Mouse (Mus musculus): ENCODE measurements around the gene Sema4c. TPM values are rescaled to one million over a fixed set of nuclear protein-coding genes. Genes with fewer than 3 reads are reported as not detected.
"Not testable (repeated sequence)": the region's sequence is repeated elsewhere in the genome, so short reads cannot be mapped to it uniquely, and the experiment has no call there.

Sema4c gene
- polyA plus RNA-seq, 1 experiment from 2014 or later = 35.3 TPM

- ATAC-seq (ENCODE audit: insufficient number of reproducible peaks, insufficient read depth, low FRiP score, low TSS enrichment, low read depth) = no peak
- H3K9ac ChIP-seq (replicated peaks) = 0 out of 2 replicates have a peak overlapping the region, but pooled peaks have one; percentile 31
- H3K36me3 ChIP-seq = peaks cover 47% of the 10 kb centered on the region
- H3K9me3 ChIP-seq = no peaks in the 10 kb centered on the region
- H3K4me1 ChIP-seq (replicated peaks) = peaks cover 47% of the 10 kb centered on the region
- H3K4me2 ChIP-seq = no peak overlapping the region
- no peaks in the 10 kb centered on the region for H3K27me3 ChIP-seq
- WGBS = 76% methylated on average over 2 of the region's 2 CpGs
- no peak overlapping the region for H3K27ac ChIP-seq
- H3K4me3 ChIP-seq (replicated peaks) = no peak overlapping the region
These were observed 12.8 kb downstream of the Sema4c start for GRCm38 (mm10) chr1:36545382-36545781.

GRCm38 (mm10) chr1:36542925-36543324 is 15.2 kb downstream of the Sema4c start:
- H3K4me2 ChIP-seq = no peak overlapping the region
- WGBS = 94% methylated on average over 9 of the region's 9 CpGs

GRCm38 (mm10) chr1:36541844-36542243 is 16.3 kb downstream of the Sema4c start:
- Histone ChIP-seq H3K9me3 (no peaks in the 10 kb centered on the region), H3K36me3 (peaks cover 49% of the 10 kb centered on the region), H3K27ac (no peak overlapping the region), H3K4me1 (replicated peaks) (peaks cover 16% of the 10 kb centered on the region), H3K27me3 (no peaks in the 10 kb centered on the region), H3K4me3 (replicated peaks) (no peak overlapping the region), H3K9ac (replicated peaks) (no peak overlapping the region), H3K4me2 (no peak overlapping the region)
- WGBS = 94% methylated on average over 16 of the region's 16 CpGs
- no peak for ATAC-seq (ENCODE audit: insufficient number of reproducible peaks, insufficient read depth, low FRiP score, low TSS enrichment, low read depth)

More at GRCm38 (mm10) chr1:36542925-36543324, 15.2 kb downstream of the Sema4c start:
- ATAC-seq (ENCODE audit: insufficient number of reproducible peaks, insufficient read depth, low FRiP score, low TSS enrichment, low read depth) = no peak
- Histone ChIP-seq H3K4me3 (replicated peaks) (no peak overlapping the region), H3K36me3 (peaks cover 49% of the 10 kb centered on the region), H3K9ac (replicated peaks) (no peak overlapping the region), H3K9me3 (no peaks in the 10 kb centered on the region), H3K27ac (no peak overlapping the region), H3K4me1 (replicated peaks) (peaks cover 22% of the 10 kb centered on the region), H3K27me3 (no peaks in the 10 kb centered on the region)

- peaks cover 8% of the 10 kb centered on the region for H3K4me1 ChIP-seq (replicated peaks)
- H3K9ac ChIP-seq (replicated peaks) = no peak overlapping the region
- H3K36me3 ChIP-seq = peaks cover 54% of the 10 kb centered on the region
- H3K27ac ChIP-seq = no peak overlapping the region
- 95% methylated on average over 12 of the region's 12 CpGs for WGBS
- H3K9me3 ChIP-seq = no peaks in the 10 kb centered on the region
- H3K27me3 ChIP-seq = no peaks in the 10 kb centered on the region
- no peak overlapping the region for H3K4me2 ChIP-seq
- no peak overlapping the region for H3K4me3 ChIP-seq (replicated peaks)
- ATAC-seq (ENCODE audit: insufficient number of reproducible peaks, insufficient read depth, low FRiP score, low TSS enrichment, low read depth) = no peak
These were observed 17.3 kb downstream of the Sema4c start for GRCm38 (mm10) chr1:36540807-36541206.

- no peak for ATAC-seq (ENCODE audit: insufficient number of reproducible peaks, insufficient read depth, low FRiP score, low TSS enrichment, low read depth)
These were observed 18.0 kb downstream of the Sema4c start for GRCm38 (mm10) chr1:36540132-36540531.

GRCm38 (mm10) chr1:36539186-36539585 is 19.0 kb downstream of the Sema4c start, which contains the start of gene Gm42417:
TSS of gene Gm42417 (minus strand) at chr1:36539429.
- H3K4me3 ChIP-seq (replicated peaks) = no peak within 1 kb of the TSS
- no peaks in the 10 kb centered on the region for H3K9me3 ChIP-seq
- no peaks in the 10 kb centered on the region for H3K27me3 ChIP-seq
- peak within 1 kb of the TSS; percentile 2; the same call in 1 of the 2 replicates for H3K27ac ChIP-seq
- no peak within 1 kb of the TSS for H3K4me2 ChIP-seq
- 42% methylated on average over 9 of the region's 9 CpGs for WGBS
- peaks cover 8% of the 10 kb centered on the region for H3K4me1 ChIP-seq (replicated peaks)
- no peak for ATAC-seq (ENCODE audit: insufficient number of reproducible peaks, insufficient read depth, low FRiP score, low TSS enrichment, low read depth)
- H3K36me3 ChIP-seq = peaks cover 54% of the 10 kb centered on the region
- H3K9ac ChIP-seq (replicated peaks) = no peak within 1 kb of the TSS

More at GRCm38 (mm10) chr1:36540132-36540531, 18.0 kb downstream of the Sema4c start:
- no peak overlapping the region for H3K4me2 ChIP-seq
- H3K9me3 ChIP-seq = no peaks in the 10 kb centered on the region
- H3K27ac ChIP-seq = no peak overlapping the region
- no peaks in the 10 kb centered on the region for H3K27me3 ChIP-seq
- 91% methylated on average over 11 of the region's 11 CpGs for WGBS
- peaks cover 8% of the 10 kb centered on the region for H3K4me1 ChIP-seq (replicated peaks)
- peaks cover 54% of the 10 kb centered on the region for H3K36me3 ChIP-seq
- no peak overlapping the region for H3K9ac ChIP-seq (replicated peaks)
- no peak overlapping the region for H3K4me3 ChIP-seq (replicated peaks)

- Histone ChIP-seq H3K4me2 (no peak overlapping the region), H3K9me3 (no peaks in the 10 kb centered on the region), H3K4me3 (replicated peaks) (no peak overlapping the region), H3K9ac (replicated peaks) (no peak overlapping the region), H3K27ac (no peak overlapping the region), H3K4me1 (replicated peaks) (peaks cover 4% of the 10 kb centered on the region), H3K27me3 (no peaks in the 10 kb centered on the region), H3K36me3 (peaks cover 54% of the 10 kb centered on the region)
- WGBS = 90% methylated on average over 4 of the region's 4 CpGs
- no peak for ATAC-seq (ENCODE audit: insufficient number of reproducible peaks, insufficient read depth, low FRiP score, low TSS enrichment, low read depth)
These were observed 19.4 kb downstream of the Sema4c start for GRCm38 (mm10) chr1:36538727-36539126.

- H3K4me1 ChIP-seq (replicated peaks); H3K27ac ChIP-seq; H3K9ac ChIP-seq (replicated peaks); ATAC-seq (ENCODE audit: insufficient number of reproducible peaks, insufficient read depth, low FRiP score, low TSS enrichment, low read depth); H3K4me3 ChIP-seq (replicated peaks); H3K4me2 ChIP-seq; H3K27me3 ChIP-seq; H3K9me3 ChIP-seq: not testable (repeated sequence)
- peaks cover 49% of the 10 kb centered on the region for H3K36me3 ChIP-seq
- 93% methylated on average over 9 of the region's 9 CpGs for WGBS
These were observed 21.4 kb downstream of the Sema4c start, which contains the start of gene Ankrd23 for GRCm38 (mm10) chr1:36536783-36537182. TSS of gene Ankrd23 (minus strand) at chr1:36536883.

GRCm38 (mm10) chr1:36536397-36536728 is 21.8 kb downstream of the Sema4c start:
- ATAC-seq (ENCODE audit: insufficient number of reproducible peaks, insufficient read depth, low FRiP score, low TSS enrichment, low read depth) = no peak
- Histone ChIP-seq H3K4me2 (no peak overlapping the region), H3K27ac (no peak overlapping the region), H3K9me3 (no peaks in the 10 kb centered on the region), H3K9ac (replicated peaks) (no peak overlapping the region), H3K27me3 (no peaks in the 10 kb centered on the region), H3K4me3 (replicated peaks) (no peak overlapping the region), H3K4me1 (replicated peaks) (no peaks in the 10 kb centered on the region), H3K36me3 (peaks cover 49% of the 10 kb centered on the region)
- WGBS = 75% methylated on average over 8 of the region's 8 CpGs

GRCm38 (mm10) chr1:36535477-36536396 is 22.4 kb downstream of the Sema4c start:
- H3K27me3 ChIP-seq = no peaks in the 10 kb centered on the region
- no peak for ATAC-seq (ENCODE audit: insufficient number of reproducible peaks, insufficient read depth, low FRiP score, low TSS enrichment, low read depth)
- 84% methylated on average over 11 of the region's 11 CpGs for WGBS
- no peak overlapping the region for H3K4me3 ChIP-seq (replicated peaks)
- no peak overlapping the region for H3K9ac ChIP-seq (replicated peaks)
- no peaks in the 10 kb centered on the region for H3K4me1 ChIP-seq (replicated peaks)
- H3K4me2 ChIP-seq = no peak overlapping the region
- H3K9me3 ChIP-seq = no peaks in the 10 kb centered on the region
- H3K27ac ChIP-seq = no peak overlapping the region
- H3K36me3 ChIP-seq = peaks cover 51% of the 10 kb centered on the region

GRCm38 (mm10) chr1:36534595-36535058 is 23.5 kb downstream of the Sema4c start:
- Histone ChIP-seq H3K4me2 (no peak overlapping the region), H3K4me3 (replicated peaks) (no peak overlapping the region), H3K27ac (no peak overlapping the region), H3K4me1 (replicated peaks) (no peaks in the 10 kb centered on the region), H3K36me3 (peaks cover 50% of the 10 kb centered on the region), H3K9ac (replicated peaks) (no peak overlapping the region), H3K27me3 (no peaks in the 10 kb centered on the region), H3K9me3 (no peaks in the 10 kb centered on the region)
- WGBS = 81% methylated on average over 6 of the region's 6 CpGs
- no peak for ATAC-seq (ENCODE audit: insufficient number of reproducible peaks, insufficient read depth, low FRiP score, low TSS enrichment, low read depth)

All from limb, embryonic 12.5 days (tissue).